Mouse (Mus musculus): ENCODE measurements around the gene Frmd4a.

The Frmd4a gene

GRCm38 (mm10) chr2:4393046-4393445 lies 375.5 kb downstream of the Frmd4a start:
- no peak for DNase-seq (ENCODE audit: low spot score)

DNA sequence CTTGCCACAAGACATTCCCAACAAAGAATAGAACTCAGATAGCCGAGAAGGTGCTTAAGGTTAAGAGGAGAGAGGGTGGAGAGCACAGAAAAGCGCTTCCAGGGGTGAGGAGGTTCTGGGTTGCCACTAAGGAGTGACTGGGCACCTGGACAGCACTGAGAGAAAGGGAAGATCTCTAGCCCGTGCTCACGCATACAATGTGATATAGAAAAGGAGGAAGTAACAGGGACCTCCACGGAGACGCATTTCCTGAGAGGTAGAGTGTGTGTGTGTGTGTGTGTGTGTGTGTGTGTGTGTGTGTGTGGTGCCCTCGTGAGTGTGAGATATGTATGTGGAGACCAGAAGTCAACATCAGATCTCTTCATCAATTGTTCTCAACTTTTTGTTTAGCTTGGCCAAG lies 377.1 kb downstream of the Frmd4a start:
- DNase-seq (ENCODE audit: low spot score): no peak

DNA sequence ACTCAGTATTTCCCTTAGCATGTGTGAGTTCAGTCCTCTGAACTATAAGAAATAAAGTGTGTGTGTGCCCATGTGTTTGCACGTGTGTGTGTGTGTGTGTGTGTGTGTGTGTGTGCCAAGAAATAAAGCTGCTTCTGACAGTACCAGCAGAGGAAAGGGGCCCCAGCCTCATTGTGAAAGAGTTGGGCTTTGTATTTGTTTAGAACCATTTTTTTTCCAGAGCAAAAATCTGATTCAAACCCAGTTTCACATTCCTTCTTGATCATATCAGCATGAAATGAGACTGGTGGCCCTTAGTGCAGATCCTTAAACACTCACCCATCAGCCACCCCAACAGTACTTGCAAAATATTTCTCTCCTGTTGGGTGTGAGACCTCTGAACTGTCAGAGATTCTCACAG lies 382.2 kb downstream of the Frmd4a start:
- no peak for DNase-seq (ENCODE audit: low spot score)

DNA sequence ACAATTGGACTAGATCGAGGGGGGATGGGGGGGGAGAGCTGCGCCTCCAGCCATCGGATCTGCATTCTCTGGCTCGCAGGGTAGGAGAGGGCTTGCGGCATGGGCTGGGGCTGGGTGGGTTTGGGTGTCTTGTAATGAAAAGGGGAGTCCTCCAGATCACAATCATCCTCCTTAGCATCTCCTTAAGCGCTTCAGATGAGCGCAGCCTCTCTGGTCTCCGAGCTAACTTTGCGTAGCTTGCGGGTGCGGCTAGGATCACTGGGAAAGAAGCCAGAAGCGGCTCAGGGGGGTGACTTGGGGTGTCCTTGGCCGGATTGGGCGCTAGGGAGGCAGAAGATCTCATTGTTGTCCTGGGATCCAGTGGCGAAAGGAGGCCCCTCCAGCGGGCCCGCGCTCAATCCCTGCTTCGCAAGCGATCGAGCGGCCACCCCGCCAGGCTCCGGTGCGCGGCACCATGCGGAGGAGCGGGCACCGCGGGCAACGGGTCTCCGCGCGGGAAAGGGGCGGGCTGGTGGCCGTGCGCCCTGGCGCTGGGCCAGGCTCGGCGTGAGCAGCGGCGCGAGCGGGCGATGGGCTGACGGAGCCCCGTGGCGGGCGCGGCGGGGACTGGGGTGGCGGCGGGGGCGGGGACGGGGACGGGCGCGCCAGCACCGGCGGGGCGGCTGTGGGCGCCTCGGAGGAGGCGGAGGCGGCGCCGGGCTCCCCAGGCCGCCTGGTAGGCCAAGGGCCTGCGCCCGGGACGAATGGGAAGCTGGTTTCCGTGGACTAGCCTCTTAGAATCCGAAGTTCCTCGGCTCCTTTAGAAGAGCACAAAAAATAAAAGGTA lies 383.5 kb downstream of the Frmd4a start:
- DNase-seq (ENCODE audit: low spot score): peak; percentile 32

DNA sequence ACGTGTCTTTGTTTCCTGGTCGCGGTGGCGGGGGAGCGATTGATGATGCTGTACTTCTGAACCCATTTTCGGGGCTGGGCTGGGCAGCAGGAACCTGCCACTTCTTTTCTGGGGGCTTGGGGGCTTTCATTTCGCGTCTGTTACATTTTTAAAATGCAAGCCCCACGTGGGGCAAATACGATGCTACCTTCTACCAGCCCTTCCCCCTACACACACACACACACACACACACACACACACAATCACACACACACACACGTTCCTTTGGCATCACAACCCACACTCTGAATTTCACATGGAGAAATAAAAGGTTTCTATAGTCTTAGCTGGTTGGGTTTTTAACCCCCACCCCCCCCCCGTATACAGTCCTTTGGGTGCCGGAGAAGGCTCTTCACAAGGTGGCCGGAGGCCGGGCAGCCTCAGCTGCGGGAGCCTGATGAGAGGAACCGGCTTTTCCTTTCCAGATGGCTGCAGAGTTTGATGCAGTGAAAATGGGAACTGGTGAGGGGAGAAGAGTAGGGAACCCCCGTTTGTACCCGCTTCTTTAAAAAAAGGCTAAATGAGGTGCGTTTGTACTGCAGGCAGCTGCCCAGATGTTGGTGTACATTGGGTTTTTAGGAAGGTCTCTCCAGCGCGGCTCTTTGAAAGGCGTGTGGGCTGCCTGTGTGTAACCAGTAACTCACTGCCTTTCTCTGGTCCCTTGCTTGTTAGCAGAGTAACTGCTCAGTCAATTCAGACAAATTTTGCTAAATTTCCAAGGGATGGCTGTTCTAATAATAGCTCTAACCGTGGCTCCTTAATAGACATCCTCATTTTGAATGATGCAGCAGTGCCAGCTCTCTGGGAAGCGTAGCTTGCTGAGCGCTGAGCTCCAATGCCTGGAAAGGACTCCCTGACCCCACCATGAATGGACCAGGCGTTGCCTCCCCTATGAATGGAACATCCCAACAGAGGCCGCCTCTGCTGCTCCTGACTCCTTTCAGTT lies 384.4 kb downstream of the Frmd4a start:
- no peak for DNase-seq (ENCODE audit: low spot score)

- no peak for DNase-seq (ENCODE audit: low spot score)
Measured at GRCm38 (mm10) chr2:4406977-4407376, 389.5 kb downstream of the Frmd4a start.

DNA sequence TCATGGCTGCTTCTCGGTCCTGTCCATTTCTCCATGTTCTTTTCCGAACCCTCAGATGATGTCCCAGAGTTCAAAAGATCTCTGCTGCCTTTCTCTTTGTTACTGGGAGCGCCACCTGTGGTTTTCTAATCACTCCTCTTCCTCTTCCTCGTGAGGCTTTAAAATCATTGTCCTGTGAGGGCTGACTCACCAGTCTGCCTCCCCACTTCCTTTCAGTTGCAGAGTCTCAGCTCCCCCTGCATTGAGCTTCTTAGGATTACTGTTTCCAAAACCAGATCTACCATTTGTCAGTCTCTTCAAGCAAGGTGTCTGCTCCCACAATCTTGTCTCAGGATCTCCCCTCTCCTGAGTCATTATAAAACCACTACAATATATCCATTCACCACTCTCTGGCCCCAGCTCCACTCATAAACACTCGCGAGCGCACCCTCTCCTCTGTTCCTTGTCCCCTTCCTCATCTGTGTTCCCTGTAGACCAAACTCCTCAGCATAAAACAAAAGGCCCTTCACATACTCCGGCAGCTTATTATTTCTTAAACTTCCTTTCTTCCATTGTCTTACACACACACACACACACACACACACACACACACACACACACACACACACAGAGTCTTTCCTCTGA lies 392.4 kb downstream of the Frmd4a start:
- DNase-seq (ENCODE audit: low spot score): no peak

- DNase-seq (ENCODE audit: low spot score): no peak
Measured at GRCm38 (mm10) chr2:4412870-4413595, 395.5 kb downstream of the Frmd4a start.

GRCm38 (mm10) chr2:4413596-4414335 lies 396.2 kb downstream of the Frmd4a start:
- DNase-seq (ENCODE audit: low spot score): no peak

- DNase-seq (ENCODE audit: low spot score): no peak
Measured at GRCm38 (mm10) chr2:4420679-4421312, 403.3 kb downstream of the Frmd4a start.

DNA sequence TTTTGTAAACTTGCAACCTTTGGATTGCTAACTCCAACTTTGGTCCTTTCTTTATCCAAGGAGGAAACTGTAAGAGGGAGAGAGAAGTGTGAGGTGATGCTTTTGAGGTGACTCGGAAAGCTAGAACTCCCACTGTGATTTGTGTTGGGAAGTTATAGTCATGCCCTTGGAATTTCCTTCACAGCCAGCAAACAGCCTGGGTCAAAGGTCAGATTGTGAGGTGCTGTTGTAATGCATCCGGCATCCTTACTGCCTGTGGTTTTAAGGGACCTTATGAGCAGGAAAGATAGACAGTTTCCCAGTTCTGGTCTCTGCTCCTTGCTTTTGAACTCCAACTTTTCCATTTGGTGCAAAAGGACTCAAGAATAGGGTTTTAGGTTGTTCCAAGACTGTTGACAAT lies 404.2 kb downstream of the Frmd4a start:
- no peak for DNase-seq (ENCODE audit: low spot score)

DNA sequence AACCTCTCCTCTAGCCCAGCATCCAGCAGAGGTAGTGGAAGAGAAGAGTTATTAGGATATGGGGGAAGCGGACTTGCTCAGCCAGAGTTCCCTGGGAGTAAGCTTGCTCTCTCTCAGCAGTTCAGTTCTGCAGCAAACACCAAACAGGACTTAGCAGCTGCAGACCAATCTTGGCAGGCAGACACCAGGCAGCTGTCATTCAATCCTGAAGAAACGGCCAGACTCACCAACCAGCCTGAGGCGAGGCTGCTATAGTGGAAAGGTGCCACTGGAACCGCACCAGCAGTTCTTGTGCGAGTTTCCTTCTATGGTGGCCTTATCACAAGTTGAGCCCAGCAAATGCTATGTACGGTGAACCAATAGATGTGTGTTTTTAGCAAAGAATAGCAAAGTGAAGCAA lies 406.4 kb downstream of the Frmd4a start:
- no peak for DNase-seq (ENCODE audit: low spot score)

GRCm38 (mm10) chr2:4428407-4428855 lies 410.9 kb downstream of the Frmd4a start:
- no peak for DNase-seq (ENCODE audit: low spot score)

GRCm38 (mm10) chr2:4433119-4433518 lies 415.6 kb downstream of the Frmd4a start:
- DNase-seq (ENCODE audit: low spot score): no peak

GRCm38 (mm10) chr2:4435051-4435450 lies 417.5 kb downstream of the Frmd4a start:
- DNase-seq (ENCODE audit: low spot score): no peak

GRCm38 (mm10) chr2:4436361-4437231 lies 419.1 kb downstream of the Frmd4a start:
- DNase-seq (ENCODE audit: low spot score): no peak

DNA sequence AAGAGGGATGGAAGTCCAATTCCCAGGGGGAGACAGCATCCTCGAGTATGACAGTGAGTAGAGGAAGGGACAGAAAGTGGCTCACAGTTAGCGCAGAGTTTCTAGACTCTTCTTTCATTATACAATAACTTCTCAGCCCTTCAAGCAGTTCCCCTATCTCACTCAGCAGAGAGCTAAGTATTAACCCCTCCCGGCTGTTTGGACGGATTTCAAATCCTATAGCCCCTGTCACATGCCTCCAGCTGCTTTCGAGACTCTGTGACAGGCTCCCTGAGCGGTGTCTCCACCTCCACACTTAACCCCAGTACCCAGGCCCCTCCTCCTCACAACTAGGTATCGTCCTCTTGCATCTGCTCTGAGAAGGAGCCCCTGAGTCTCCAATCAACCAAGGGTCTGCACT lies 421.2 kb downstream of the Frmd4a start:
- no peak for DNase-seq (ENCODE audit: low spot score)

- no peak for DNase-seq (ENCODE audit: low spot score)
Measured at GRCm38 (mm10) chr2:4439909-4440308, 422.4 kb downstream of the Frmd4a start.

DNA sequence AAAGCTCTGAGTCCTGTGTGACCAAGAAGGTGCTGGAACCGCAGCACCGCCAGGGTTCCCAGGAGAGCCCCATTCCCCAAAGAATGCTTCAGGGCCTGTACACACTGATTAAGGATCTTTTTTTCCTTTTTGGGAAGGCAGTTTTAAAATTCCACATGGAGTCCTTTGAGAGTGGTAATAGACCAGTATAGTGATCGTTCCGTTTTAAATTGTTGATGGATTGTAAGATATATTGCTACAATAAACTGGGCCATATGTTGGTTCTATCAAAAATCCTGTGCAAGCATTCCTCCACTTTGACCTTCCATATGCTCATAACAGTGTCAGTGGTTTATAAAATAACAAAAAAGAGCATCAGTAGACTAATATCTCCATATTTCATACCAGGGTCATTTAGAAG lies 424.3 kb downstream of the Frmd4a start:
- DNase-seq (ENCODE audit: low spot score): no peak

GRCm38 (mm10) chr2:4444740-4445139 lies 427.2 kb downstream of the Frmd4a start:
- no peak for DNase-seq (ENCODE audit: low spot score)
